Mouse (Mus musculus) lung, embryonic 14.5 days (tissue): ENCODE measurements around the gene Hist1h2aa. TPM values are rescaled to one million over a fixed set of nuclear protein-coding genes. Genes with fewer than 3 reads are reported as not detected.

Source experiments
- ATAC-seq: fragments of 200-750 bp; cut with Nextera tagmentation; 2 replicates; pipeline ENCODE4 v1.8.0; 2017; ENCODE audit warnings: mild to moderate bottlenecking, moderate TSS enrichment, moderate library complexity; ENCODE audit not compliant: insufficient read depth
- DNase-seq: peaks from one replicate; pipeline ENCODE4 v3.0.0-alpha.2; 2015
- H3K27ac ChIP-seq: fragments of 300-500 bp; sonication (generic); 2 replicates; pipeline ENCODE4 v1.5.1; 2014; ENCODE audit warnings: low read depth, mild to moderate bottlenecking, moderate library complexity
- H3K27me3 ChIP-seq: fragments of 300-500 bp; sonication (generic); 2 replicates; pipeline ENCODE4 v1.6.1; 2014; ENCODE audit warnings: low read length, control low read depth; ENCODE audit not compliant: insufficient read depth
- H3K36me3 ChIP-seq: fragments of 300-500 bp; sonication (generic); 2 replicates; pipeline ENCODE4 v1.6.1; 2014; ENCODE audit warnings: control low read depth; ENCODE audit not compliant: insufficient read depth
- H3K4me1 ChIP-seq: fragments of 300-500 bp; sonication (generic); 2 replicates; pipeline ENCODE4 v1.6.1; 2014; ENCODE audit warnings: antibody characterized with exemption, control low read depth; ENCODE audit not compliant: insufficient read depth
- H3K4me2 ChIP-seq: fragments of 300-500 bp; sonication (generic); 2 replicates; pipeline ENCODE4 v1.6.1; 2014; ENCODE audit warnings: mild to moderate bottlenecking
- H3K4me3 ChIP-seq: fragments of 300-500 bp; sonication (generic); 2 replicates; pipeline ENCODE4 v1.5.1; 2014; ENCODE audit warnings: low read depth, low read length
- H3K9ac ChIP-seq: fragments of 300-500 bp; sonication (generic); 2 replicates; pipeline ENCODE4 v1.6.1; 2014
- H3K9me3 ChIP-seq: fragments of 300-500 bp; sonication (generic); 2 replicates; pipeline ENCODE4 v1.6.1; 2016; ENCODE audit warnings: low read depth, low read length, control low read depth
- CTCF ChIP-seq: IDR thresholded peaks from 2 replicates; pipeline ENCODE4 v1.5.1; 2016; ENCODE audit warnings: antibody characterized with exemption, low read depth
- WGBS: fragments of 180-500 bp; shearing (Covaris S2); extraction: QIAGEN DNeasy Blood & Tissue Kit; methylation state at CpG from one replicate; pipeline ENCODE4 v1.1.7; 2014; 5-methylcytosine and 5-hydroxymethylcytosine counted together
- polyA plus RNA-seq: library from polyadenylated mRNA; unstranded; fragments of >200 nt; fragmentation: Nextera tagmentation; extraction: Ambion mirVana; gene quantifications from 2 replicates; pipeline ENCODE4 v1.2.1, GENCODE M21; 2014

Hist1h2aa gene
- polyA plus RNA-seq, 1 experiment from 2014 or later: not detected

DNA sequence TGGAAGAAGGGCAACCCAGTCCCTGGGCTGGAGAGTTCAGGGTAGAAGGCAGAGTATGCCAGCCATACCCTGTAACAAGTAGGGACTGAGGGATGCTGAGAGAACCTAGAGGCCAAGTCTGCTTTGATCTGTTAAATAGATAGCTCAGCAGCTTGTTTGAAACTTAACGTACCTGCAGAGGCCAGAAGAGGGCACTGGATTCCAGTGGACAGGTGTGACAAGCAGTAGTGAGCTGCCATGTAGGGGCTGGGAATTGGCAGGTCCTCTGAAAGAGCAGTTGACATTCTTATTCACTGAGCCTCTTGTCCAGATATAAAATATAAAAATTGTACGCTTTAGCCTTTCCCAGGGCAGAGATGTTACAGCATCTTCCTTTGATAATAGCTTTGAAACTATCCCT is 8.6 kb downstream of the Hist1h2aa start:
- DNase-seq (peak; percentile 30), ATAC-seq (no peak)

DNA sequence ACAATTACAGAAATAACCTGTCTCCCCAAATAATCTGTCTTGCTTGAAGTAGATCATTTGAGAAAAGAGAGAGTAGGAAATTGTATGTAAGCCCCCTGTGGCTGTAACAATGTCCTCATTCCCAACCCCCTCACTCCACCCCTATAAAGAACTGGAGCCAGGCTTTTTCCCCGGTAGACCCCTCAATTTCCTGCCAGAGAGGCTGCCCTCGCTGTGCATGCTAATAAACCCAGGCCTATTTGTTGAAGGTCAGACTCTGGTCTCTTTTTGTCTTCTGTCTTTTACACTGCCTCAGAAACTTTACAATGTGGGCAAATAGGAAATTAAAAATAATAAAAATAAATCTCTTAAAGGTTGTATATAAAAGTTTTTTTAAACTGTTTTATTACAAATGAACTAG is 12.0 kb downstream of the Hist1h2aa start:
- no peak overlapping the region for H3K4me3 ChIP-seq
- TF ChIP-seq CTCF: no peak
- no peaks in the 10 kb centered on the region for H3K9me3 ChIP-seq
- no peak overlapping the region for H3K4me2 ChIP-seq
- no peak for DNase-seq
- no peak for ATAC-seq
- H3K27me3 ChIP-seq: no peaks in the 10 kb centered on the region
- no peak overlapping the region for H3K9ac ChIP-seq
- H3K27ac ChIP-seq: no peak overlapping the region
- 36% methylated on average over 2 of the region's 2 CpGs for WGBS
- no peaks in the 10 kb centered on the region for H3K36me3 ChIP-seq
- H3K4me1 ChIP-seq: no peaks in the 10 kb centered on the region

More for the DNA sequence above, 8.6 kb downstream of the Hist1h2aa start:
- Histone ChIP-seq H3K4me3 (no peak overlapping the region), H3K36me3 (no peaks in the 10 kb centered on the region), H3K4me1 (no peaks in the 10 kb centered on the region), H3K27ac (no peak overlapping the region), H3K9me3 (no peaks in the 10 kb centered on the region), H3K27me3 (no peaks in the 10 kb centered on the region), H3K4me2 (no peak overlapping the region), H3K9ac (no peak overlapping the region)
- 39% methylated on average over 2 of the region's 2 CpGs for WGBS
- peak; percentile 32 for TF ChIP-seq CTCF

DNA sequence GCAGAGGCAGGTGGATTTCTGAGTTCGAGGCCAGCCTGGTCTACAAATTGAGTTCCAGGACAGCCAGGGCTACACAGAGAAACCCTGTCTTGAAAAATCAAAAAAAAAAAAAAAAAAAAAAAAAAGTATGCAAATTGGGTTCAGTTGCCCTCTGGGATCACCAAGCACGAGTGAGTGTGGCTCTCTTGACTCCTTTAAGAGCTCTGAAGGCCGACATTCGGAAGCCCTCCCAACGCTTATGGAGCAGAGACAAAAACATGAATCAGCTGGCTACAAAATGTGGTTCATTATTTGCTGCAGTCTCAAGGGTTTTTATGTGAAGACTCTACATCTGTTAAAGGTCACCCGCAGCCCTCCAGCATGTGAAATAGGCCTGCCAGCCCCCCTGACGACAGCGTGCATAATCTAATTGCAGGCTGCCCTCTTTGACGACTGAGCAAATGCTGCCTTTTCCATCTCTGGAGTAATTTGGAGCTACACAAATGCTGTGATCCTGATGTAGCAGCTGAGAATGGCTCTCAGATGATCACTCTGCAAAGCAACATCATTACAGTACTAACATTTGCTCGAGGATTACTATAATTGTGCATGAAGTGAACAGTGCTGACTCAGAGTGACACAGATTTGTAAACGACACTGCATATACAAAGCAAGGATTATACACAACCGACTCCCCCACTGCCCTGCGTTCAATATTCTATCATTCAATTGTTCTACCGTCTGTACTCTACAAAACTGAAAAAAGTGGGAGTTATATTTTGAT is 15.4 kb downstream of the Hist1h2aa start:
- H3K27ac ChIP-seq: no peak overlapping the region
- no peaks in the 10 kb centered on the region for H3K27me3 ChIP-seq
- DNase-seq: no peak
- ATAC-seq: no peak
- H3K36me3 ChIP-seq: no peaks in the 10 kb centered on the region
- no peak for TF ChIP-seq CTCF
- H3K9me3 ChIP-seq: no peaks in the 10 kb centered on the region
- no peak overlapping the region for H3K4me3 ChIP-seq
- no peak overlapping the region for H3K4me2 ChIP-seq
- 64% methylated on average over 14 of the region's 14 CpGs for WGBS
- no peaks in the 10 kb centered on the region for H3K4me1 ChIP-seq
- no peak overlapping the region for H3K9ac ChIP-seq

DNA sequence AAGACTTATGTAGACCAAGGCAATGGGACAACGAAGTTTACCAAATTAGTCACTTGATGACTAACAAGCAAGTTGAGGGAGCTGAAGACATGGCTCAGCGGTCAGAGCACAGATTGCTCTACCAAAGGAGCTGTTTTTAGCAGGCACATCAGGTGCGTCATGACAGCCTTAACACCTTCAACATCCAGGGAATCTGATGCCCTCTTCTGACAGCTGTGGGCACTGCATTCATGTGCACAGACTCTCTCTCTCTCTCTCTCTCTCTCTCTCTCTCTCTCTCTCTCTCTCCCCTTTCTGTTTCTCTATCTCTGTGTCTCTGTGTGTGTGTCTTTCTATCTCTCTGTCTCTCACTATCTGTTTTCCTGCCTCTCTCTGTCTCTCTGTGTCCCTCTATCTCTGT is 16.7 kb downstream of the Hist1h2aa start:
- peak; percentile 53 for TF ChIP-seq CTCF
- Histone ChIP-seq H3K27me3 (no peaks in the 10 kb centered on the region), H3K36me3 (no peaks in the 10 kb centered on the region), H3K27ac (no peak overlapping the region), H3K4me1 (no peaks in the 10 kb centered on the region), H3K9me3 (no peaks in the 10 kb centered on the region), H3K4me3 (no peak overlapping the region), H3K4me2 (no peak overlapping the region), H3K9ac (no peak overlapping the region)
- 63% methylated on average over 3 of the region's 3 CpGs for WGBS
- ATAC-seq: no peak
- DNase-seq: no peak

DNA sequence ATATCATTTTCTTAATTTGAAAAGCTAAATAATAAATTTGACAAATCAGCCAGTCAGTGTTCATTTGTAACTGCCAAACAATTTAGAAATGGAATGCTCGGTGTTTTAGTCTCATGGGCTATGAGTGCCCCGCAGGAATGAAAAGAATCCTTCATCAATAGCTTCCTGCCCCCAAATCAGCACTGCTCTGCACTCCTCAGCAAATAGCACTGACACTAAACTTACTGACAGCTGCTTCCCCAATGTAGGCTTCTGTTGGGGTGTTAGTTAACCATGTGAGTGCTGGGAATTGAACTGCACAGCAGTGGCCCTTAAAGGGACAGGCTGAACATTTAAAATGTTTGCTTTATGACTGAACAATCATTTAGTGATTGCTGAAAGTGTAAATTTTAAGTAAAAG is 25.5 kb downstream of the Hist1h2aa start:
- WGBS: 6% methylated on average over 2 of the region's 2 CpGs
- Histone ChIP-seq H3K27ac (no peak overlapping the region), H3K4me2 (no peak overlapping the region)

DNA sequence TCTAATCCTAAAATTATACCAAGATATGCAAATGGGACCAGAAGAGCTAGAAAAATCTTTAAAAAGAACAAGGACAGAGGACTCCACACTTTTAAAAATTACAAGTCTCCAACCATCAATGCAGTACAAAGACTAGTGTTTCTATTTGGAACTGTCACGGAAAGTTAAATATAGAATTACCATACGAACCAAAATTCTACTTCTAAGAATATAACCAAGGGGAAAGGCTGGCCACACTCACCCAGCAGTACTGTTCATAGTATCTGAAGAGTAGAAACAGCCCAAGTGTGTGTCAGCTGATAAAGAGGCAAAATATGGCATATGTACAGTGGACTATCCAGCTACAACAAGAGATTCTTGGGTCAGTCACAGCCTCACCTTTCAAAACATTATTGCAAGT is 30.6 kb downstream of the Hist1h2aa start:
- WGBS: 75% methylated on average over 2 of the region's 2 CpGs
- H3K9ac ChIP-seq: no peak overlapping the region
- no peaks in the 10 kb centered on the region for H3K4me1 ChIP-seq
- no peak overlapping the region for H3K27ac ChIP-seq
- ATAC-seq (no peak), DNase-seq (no peak)
- TF ChIP-seq CTCF: no peak
- H3K9me3 ChIP-seq: no peaks in the 10 kb centered on the region
- H3K4me2 ChIP-seq: no peak overlapping the region
- no peaks in the 10 kb centered on the region for H3K27me3 ChIP-seq
- no peak overlapping the region for H3K4me3 ChIP-seq
- H3K36me3 ChIP-seq: no peaks in the 10 kb centered on the region

More for the DNA sequence above, 25.5 kb downstream of the Hist1h2aa start:
- H3K36me3 ChIP-seq: no peaks in the 10 kb centered on the region
- H3K27me3 ChIP-seq: no peaks in the 10 kb centered on the region
- TF ChIP-seq CTCF: no peak
- no peak for ATAC-seq
- H3K4me1 ChIP-seq: no peaks in the 10 kb centered on the region
- no peaks in the 10 kb centered on the region for H3K9me3 ChIP-seq
- no peak overlapping the region for H3K4me3 ChIP-seq
- no peak for DNase-seq
- H3K9ac ChIP-seq: no peak overlapping the region

DNA sequence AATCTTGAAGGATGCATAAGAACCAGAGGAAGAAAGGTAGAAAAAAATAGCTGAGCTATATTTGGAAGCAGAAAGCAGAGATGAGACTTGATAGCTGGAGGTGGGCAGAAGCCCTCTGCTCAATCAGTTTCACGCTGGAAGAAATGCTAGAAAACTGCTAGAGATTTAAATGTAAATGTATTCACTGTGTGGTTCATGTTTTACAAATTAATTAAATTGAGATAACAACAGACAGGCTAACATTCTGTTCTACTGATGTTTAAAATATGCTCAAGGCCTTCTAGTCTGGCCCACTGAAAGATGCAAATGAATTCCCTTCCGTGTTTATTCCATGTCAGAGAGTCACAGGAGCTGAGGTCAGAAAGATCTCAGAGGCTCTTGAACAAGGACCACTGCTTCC is 37.6 kb downstream of the Hist1h2aa start:
- H3K9me3 ChIP-seq: no peaks in the 10 kb centered on the region
- H3K9ac ChIP-seq: no peak overlapping the region
- H3K27ac ChIP-seq: 0 out of 2 replicates have a peak overlapping the region, but pooled peaks have one; percentile 6
- H3K4me3 ChIP-seq: no peak overlapping the region
- no peaks in the 10 kb centered on the region for H3K36me3 ChIP-seq
- H3K4me1 ChIP-seq: no peaks in the 10 kb centered on the region; the same call in 1 of the 2 replicates
- H3K27me3 ChIP-seq: no peaks in the 10 kb centered on the region
- WGBS: 52% methylated on average over 2 of the region's 2 CpGs
- ATAC-seq (no peak), DNase-seq (no peak)
- no peak for TF ChIP-seq CTCF
- no peak overlapping the region for H3K4me2 ChIP-seq
